Mouse (Mus musculus) lung, embryonic 15.5 days (tissue): ENCODE measurements at regions not wholly inside any gene's neighbourhood (a gene's known extent, or its start where the extent isn't known, plus 50 kb on each side); places are given as distances from the start of the nearest gene placed in this dataset.

Source experiments
- ATAC-seq: fragments of 200-750 bp; cut with Nextera tagmentation; 2 replicates; pipeline ENCODE4 v1.8.0; 2017; ENCODE audit warnings: moderate number of reproducible peaks, borderline replicate concordance; ENCODE audit not compliant: low FRiP score, low TSS enrichment; ENCODE audit errors: extremely low read depth
- H3K27ac ChIP-seq: fragments of 300-500 bp; sonication (generic); 2 replicates; pipeline ENCODE4 v1.5.1; 2015; ENCODE audit warnings: moderate library complexity, mild to moderate bottlenecking, inconsistent platforms
- H3K27me3 ChIP-seq: fragments of 300-500 bp; sonication (generic); 2 replicates; pipeline ENCODE4 v1.6.1; 2015; ENCODE audit warnings: inconsistent platforms
- H3K36me3 ChIP-seq: fragments of 300-500 bp; sonication (generic); 2 replicates; pipeline ENCODE4 v1.6.1; 2015; ENCODE audit warnings: inconsistent platforms
- H3K4me1 ChIP-seq: fragments of 300-500 bp; sonication (generic); 2 replicates; pipeline ENCODE4 v1.6.1; 2015; ENCODE audit warnings: inconsistent platforms
- H3K4me2 ChIP-seq: fragments of 300-500 bp; sonication (generic); 2 replicates; pipeline ENCODE4 v1.6.1; 2015; ENCODE audit warnings: inconsistent platforms, mild to moderate bottlenecking, moderate library complexity
- H3K4me3 ChIP-seq: fragments of 300-500 bp; sonication (generic); 2 replicates; pipeline ENCODE4 v1.5.1; 2015; ENCODE audit warnings: mild to moderate bottlenecking, inconsistent platforms
- H3K9ac ChIP-seq: fragments of 300-500 bp; sonication (generic); 2 replicates; pipeline ENCODE4 v1.6.1; 2015; ENCODE audit warnings: inconsistent platforms
- H3K9me3 ChIP-seq: fragments of 300-500 bp; sonication (generic); 2 replicates; pipeline ENCODE4 v1.6.1; 2016; ENCODE audit warnings: inconsistent platforms
- WGBS: fragments of 180-500 bp; shearing (Covaris S2); methylation state at CpG from one replicate; pipeline ENCODE4 v1.1.7; 2015; 5-methylcytosine and 5-hydroxymethylcytosine counted together

DNA sequence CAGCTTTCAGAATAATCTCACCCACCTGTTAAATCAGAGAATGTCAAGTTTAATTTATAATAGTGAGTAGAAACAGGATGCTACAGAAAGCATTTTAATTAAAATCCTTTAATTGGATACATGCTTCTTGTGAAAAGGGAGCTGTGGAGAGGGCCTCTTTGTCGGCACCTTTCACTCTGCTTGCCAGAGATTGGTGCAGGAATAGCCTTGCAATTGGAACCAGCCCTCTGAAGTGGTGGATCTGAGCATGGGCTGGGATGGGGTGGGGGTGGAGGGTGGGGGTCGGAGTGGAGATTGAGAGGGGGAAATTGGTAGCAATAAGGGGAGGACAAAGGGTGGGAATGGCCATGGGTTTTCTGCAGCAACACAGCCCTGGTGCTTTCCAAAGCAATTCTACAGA is 207.2 kb downstream of the Tbx15 start:
- Histone ChIP-seq H3K9me3 (no peaks in the 10 kb centered on the region), H3K27me3 (no peaks in the 10 kb centered on the region), H3K4me2 (no peak overlapping the region), H3K4me3 (no peak overlapping the region), H3K36me3 (no peaks in the 10 kb centered on the region), H3K27ac (no peak overlapping the region), H3K9ac (no peak overlapping the region), H3K4me1 (no peaks in the 10 kb centered on the region)
- no peak for ATAC-seq
- 69% methylated on average over 2 of the region's 2 CpGs for WGBS

DNA sequence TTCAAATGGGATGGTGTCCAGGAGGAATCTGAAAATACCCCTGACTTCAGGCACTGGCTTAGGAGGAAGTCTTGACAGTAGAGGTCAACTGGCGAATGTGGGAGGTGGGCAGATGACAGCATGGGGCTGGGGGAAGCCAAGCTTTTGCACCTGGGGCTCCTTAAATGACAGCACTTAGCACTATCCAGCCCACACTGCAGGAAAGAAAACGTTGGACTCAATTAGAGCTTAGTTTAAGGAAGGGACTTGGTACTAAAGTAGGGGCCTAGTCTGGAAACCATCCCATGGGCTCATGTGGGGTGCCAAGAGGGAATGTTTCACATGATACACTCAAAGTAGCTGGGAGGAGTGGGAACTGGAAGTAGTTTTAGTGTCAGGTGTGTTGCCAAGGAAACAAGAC is 207.6 kb downstream of the Tbx15 start:
- whole genome bisulfite sequencing: 46% methylated on average over 2 of the region's 2 CpGs
- Histone ChIP-seq H3K4me1 (no peaks in the 10 kb centered on the region), H3K9me3 (no peaks in the 10 kb centered on the region), H3K36me3 (no peaks in the 10 kb centered on the region), H3K27ac (no peak overlapping the region), H3K9ac (no peak overlapping the region), H3K27me3 (no peaks in the 10 kb centered on the region), H3K4me2 (no peak overlapping the region), H3K4me3 (no peak overlapping the region)
- no peak; the same call in 1 of the 2 replicates for ATAC-seq

DNA sequence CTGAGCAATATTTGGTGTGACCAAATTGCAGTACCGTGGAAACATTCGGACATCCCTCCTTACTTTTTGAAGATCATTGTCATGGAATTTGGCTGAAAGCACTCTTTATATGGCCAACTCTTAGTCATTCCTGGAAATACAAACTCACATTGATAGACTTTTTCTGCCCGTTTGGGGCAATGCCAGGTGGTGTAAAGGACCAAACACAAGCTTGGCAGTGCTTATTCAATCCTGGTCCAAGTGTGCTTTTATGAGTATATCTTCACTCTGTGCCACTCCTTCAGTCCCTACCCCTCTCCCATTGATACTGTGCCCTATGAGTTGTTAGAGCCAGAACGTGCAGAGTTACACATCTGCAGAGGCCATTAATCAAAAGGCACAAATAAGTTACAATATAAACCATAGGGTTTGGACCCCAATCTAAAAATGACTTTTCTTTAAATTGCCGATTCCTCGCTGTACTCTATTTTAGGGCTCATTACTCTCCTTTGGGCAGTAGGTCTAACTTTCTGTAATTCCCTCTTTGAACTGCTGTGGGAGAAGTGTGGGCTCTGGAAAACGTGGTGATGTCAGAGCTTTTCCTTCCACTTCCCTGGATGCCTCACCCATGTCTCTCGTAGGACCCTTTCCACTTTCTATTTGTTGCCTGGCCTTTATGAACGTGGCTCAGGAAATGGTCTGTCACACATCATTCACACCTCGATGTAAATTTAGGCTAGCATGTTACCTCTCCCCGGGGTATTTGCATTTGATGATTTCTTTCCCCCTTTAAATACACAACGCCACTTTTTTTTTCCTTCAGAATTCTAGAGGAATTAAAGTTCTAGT is 219.1 kb downstream of the Tbx15 start:
- H3K4me3 ChIP-seq: no peak overlapping the region
- H3K27ac ChIP-seq: no peak overlapping the region
- no peak for ATAC-seq
- no peaks in the 10 kb centered on the region for H3K4me1 ChIP-seq
- WGBS: 54% methylated on average over 12 of the region's 12 CpGs
- no peaks in the 10 kb centered on the region for H3K9me3 ChIP-seq
- H3K9ac ChIP-seq: no peak overlapping the region
- no peak overlapping the region for H3K4me2 ChIP-seq
- no peaks in the 10 kb centered on the region for H3K27me3 ChIP-seq
- H3K36me3 ChIP-seq: no peaks in the 10 kb centered on the region

DNA sequence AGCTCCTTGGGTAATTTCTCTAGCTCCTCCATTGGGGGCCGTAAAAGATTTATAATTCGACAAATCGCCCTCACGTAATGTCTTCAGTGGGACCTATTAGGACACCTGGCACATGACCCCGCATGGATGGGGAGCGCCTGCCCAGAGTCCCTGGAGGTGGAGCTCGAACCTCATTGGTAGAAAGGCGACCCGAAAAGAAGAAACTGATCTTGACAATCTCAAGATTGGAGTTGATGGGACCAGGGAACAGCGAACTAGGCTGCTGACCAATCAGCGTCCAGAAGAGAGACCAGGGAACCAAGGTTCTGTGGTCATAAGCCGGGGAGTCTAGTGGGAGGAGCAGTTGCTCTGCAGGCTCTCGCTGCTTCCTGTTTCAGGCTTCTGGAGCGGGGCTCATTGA is 259.8 kb downstream of the Tbx15 start:
- Histone ChIP-seq H3K9ac (no peak overlapping the region), H3K4me3 (no peak overlapping the region), H3K9me3 (no peaks in the 10 kb centered on the region), H3K27ac (no peak overlapping the region), H3K27me3 (no peaks in the 10 kb centered on the region), H3K36me3 (no peaks in the 10 kb centered on the region), H3K4me2 (no peak overlapping the region), H3K4me1 (no peaks in the 10 kb centered on the region)
- no peak for ATAC-seq
- 82% methylated on average over 14 of the region's 14 CpGs for WGBS

DNA sequence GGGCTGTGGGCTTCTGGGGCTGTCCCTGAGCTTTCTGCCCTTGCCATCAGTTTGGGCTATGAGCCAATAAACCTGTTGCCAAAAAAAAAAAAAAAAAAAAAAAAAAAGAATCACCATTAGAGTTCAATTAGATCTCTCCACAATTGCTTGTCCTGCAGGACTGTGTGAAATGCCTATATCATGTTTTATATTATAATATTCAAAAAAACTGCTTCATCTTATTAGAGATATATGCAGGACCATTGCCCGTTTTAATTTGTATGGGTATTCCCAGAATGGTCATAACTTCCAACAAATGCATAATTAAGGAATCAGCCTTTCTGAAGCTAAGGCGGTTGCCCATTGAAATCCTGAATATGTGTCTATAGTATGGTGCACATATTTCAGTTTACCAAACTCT is 264.6 kb downstream of the Tbx15 start:
- 82% methylated on average over 2 of the region's 2 CpGs for WGBS
- Histone ChIP-seq H3K4me3 (no peak overlapping the region), H3K36me3 (no peaks in the 10 kb centered on the region), H3K9me3 (no peaks in the 10 kb centered on the region), H3K27ac (no peak overlapping the region), H3K27me3 (no peaks in the 10 kb centered on the region), H3K9ac (no peak overlapping the region), H3K4me2 (no peak overlapping the region), H3K4me1 (no peaks in the 10 kb centered on the region)
- ATAC-seq: no peak

DNA sequence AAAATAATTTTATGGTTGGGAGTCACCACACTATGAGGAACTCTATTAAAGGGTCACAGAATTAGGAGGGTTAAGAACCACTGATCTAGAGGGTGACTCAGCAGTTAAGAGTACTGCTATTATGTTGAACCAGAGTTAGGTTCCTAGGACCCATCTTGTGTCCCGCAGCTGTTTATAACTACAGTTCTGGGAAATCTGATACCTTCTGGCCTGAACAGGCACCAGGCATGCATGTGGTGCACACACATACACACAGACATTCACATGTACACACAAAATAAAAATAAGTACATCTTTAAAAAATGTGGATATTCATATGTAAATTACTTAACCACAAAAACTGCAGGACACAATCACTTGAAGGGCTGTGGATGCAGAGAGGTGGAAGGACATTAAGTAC is 272.1 kb downstream of the Tbx15 start:
- no peak overlapping the region for H3K4me2 ChIP-seq
- no peaks in the 10 kb centered on the region for H3K4me1 ChIP-seq
- H3K9ac ChIP-seq: no peak overlapping the region
- H3K4me3 ChIP-seq: no peak overlapping the region
- H3K27me3 ChIP-seq: no peaks in the 10 kb centered on the region
- WGBS: 85% methylated on average over 1 of the region's 1 CpGs
- H3K9me3 ChIP-seq: no peaks in the 10 kb centered on the region
- ATAC-seq: no peak
- no peaks in the 10 kb centered on the region for H3K36me3 ChIP-seq
- no peak overlapping the region for H3K27ac ChIP-seq

DNA sequence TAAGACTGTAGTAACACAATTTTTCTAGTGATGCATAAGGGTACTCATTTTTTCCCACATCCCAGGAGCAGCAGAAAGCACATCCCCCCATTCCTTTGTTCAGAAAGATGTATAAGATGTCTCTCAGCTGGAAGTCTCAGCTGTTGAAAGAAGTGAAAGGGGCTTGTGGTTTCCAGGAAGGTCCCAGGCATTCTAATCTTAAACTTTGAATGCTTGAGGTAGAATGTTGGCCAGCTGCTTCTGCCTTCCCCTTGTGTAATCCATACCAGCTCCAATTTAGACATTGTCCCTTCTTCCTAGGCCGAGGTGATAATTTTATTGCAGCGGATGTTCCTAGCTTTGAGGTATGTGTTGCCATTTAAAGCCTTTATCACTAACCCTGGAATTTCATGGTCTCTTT is 272.8 kb downstream of the Tbx15 start:
- no peak overlapping the region for H3K27ac ChIP-seq
- no peak overlapping the region for H3K4me3 ChIP-seq
- H3K9me3 ChIP-seq: no peaks in the 10 kb centered on the region
- no peak for ATAC-seq
- H3K27me3 ChIP-seq: no peaks in the 10 kb centered on the region
- H3K36me3 ChIP-seq: no peaks in the 10 kb centered on the region
- H3K9ac ChIP-seq: no peak overlapping the region
- H3K4me2 ChIP-seq: no peak overlapping the region
- H3K4me1 ChIP-seq: no peaks in the 10 kb centered on the region
- WGBS: 84% methylated on average over 2 of the region's 2 CpGs

DNA sequence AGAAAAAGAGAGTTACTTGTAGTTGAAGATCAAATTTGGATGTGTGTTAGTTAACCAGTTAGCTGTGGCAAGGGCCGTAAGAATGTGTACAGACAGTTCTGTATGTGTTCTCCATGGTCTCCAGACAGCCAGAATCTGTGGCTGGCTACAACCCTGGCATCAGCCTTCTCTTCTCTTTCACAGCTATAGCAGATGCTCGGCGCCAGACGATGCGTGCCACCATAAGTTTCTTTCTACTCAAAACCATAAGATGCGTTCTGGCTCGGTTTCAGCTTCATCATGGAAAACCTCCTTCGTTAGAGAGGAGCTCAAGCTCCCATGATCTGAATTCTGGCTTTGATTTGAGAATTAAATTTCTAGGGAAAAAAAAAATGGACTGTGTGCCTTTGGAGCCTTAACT is 275.6 kb downstream of the Tbx15 start:
- 87% methylated on average over 8 of the region's 8 CpGs for WGBS
- H3K4me1 ChIP-seq: no peaks in the 10 kb centered on the region
- no peak overlapping the region for H3K4me2 ChIP-seq
- no peaks in the 10 kb centered on the region for H3K36me3 ChIP-seq
- ATAC-seq: no peak
- no peak overlapping the region for H3K4me3 ChIP-seq
- no peaks in the 10 kb centered on the region for H3K9me3 ChIP-seq
- H3K27me3 ChIP-seq: no peaks in the 10 kb centered on the region
- no peak overlapping the region for H3K27ac ChIP-seq
- no peak overlapping the region for H3K9ac ChIP-seq

DNA sequence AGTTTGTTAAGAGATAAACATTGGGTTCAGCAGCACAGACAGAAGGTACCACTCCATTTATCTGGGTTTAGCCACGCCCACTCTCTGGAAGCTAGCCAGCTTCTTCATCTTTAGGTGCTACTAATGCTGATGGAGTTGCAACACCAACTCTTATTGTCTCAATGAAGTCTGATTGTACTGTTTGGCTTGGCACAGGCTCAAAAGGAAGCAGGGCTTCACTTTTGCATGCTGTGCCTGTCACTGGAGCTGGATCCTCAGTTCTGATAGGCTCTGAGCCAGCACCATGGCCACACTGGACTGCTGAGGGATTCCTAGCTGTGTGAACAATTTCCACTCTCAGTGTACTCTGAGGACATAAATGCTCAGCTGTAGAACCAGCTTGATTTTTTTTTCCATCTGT is 320.7 kb downstream of the Tbx15 start:
- H3K36me3 ChIP-seq: no peaks in the 10 kb centered on the region
- H3K4me1 ChIP-seq: peaks cover 3% of the 10 kb centered on the region; the same call in 1 of the 2 replicates
- no peak overlapping the region for H3K4me2 ChIP-seq
- H3K27me3 ChIP-seq: no peaks in the 10 kb centered on the region
- H3K9me3 ChIP-seq: no peaks in the 10 kb centered on the region
- ATAC-seq: no peak
- no peak overlapping the region for H3K9ac ChIP-seq
- H3K4me3 ChIP-seq: no peak overlapping the region
- WGBS: 20% methylated on average over 1 of the region's 1 CpGs
- no peak overlapping the region for H3K27ac ChIP-seq

DNA sequence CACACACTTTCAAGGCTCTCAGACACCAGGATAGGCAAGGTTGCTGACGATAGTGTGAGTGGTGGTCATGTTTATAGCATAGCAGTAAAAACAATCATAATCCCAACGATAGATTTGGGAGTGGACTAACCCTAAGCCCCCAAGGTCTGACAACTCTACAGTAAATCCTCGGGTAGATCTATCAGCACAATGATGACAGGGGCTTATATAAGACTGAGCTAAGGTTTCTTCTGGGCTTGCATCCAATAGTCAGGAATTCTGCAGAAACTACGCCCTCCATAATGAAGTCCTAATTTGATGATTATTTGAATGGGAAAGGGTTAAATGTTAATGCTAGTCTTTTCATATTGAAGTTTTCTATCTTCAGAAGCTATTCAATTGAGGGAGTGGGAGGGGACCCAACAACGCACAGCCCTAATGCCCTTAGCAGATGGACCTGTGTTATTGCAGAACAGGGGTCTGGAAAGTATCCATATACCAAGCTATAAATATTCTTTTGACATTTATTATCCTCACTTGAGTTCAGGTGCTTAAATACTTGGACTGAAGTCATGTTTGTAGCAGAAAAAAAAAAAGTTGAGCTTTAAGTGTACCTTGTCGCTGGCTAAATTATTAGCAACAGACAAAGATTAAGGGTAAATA is 311.8 kb upstream of the Spag17 start:
- ATAC-seq: no peak
- Histone ChIP-seq H3K36me3 (no peaks in the 10 kb centered on the region), H3K4me2 (no peak overlapping the region), H3K9ac (no peak overlapping the region), H3K27ac (no peak overlapping the region), H3K4me3 (no peak overlapping the region), H3K9me3 (no peaks in the 10 kb centered on the region), H3K4me1 (no peaks in the 10 kb centered on the region), H3K27me3 (no peaks in the 10 kb centered on the region)
- WGBS: 39% methylated on average over 6 of the region's 6 CpGs

DNA sequence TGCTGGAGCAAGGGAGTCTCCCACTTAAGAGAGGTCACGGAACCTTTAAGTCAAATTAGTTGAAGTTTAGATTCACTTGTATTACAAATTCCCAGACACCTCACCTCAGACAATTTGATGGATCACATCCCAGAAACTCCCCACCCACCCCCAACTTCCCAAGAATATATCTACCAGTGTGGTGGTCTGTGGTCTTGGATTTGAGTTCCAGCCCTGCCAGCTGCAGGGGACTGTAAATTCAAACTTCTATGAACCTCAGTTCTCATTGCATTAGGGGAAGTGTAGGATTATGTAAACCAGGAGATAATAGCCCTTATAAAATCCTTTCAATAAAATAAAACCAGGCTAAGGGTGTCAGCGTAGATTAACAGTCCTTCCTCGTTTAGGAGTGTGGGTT is 311.2 kb upstream of the Spag17 start:
- Histone ChIP-seq H3K4me3 (no peak overlapping the region), H3K27ac (no peak overlapping the region), H3K9me3 (no peaks in the 10 kb centered on the region), H3K9ac (no peak overlapping the region), H3K36me3 (no peaks in the 10 kb centered on the region), H3K27me3 (no peaks in the 10 kb centered on the region), H3K4me2 (no peak overlapping the region), H3K4me1 (no peaks in the 10 kb centered on the region)
- no peak for ATAC-seq
- WGBS: 56% methylated on average over 3 of the region's 3 CpGs

DNA sequence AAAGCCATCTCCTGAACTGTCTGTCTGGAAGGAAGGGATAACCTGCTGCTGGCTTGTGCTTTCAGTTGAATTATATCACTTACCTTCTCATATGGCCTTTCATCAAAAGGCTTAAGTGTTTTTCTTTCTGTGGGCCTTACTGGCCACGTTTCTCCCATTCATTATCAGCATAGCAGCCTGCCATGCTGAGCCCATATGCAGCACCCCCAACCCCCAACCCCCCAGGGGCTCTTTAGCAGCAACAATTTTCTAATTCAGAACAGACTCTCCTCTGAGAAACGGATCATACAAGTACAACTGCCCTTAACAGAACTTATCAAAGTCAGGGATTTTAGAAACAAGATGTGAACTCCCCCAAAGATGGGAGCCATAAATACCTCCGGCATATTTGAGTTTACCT is 282.5 kb upstream of the Spag17 start:
- ATAC-seq: no peak
- no peak overlapping the region for H3K9ac ChIP-seq
- H3K27ac ChIP-seq: no peak overlapping the region
- no peaks in the 10 kb centered on the region for H3K36me3 ChIP-seq
- no peaks in the 10 kb centered on the region for H3K27me3 ChIP-seq
- no peak overlapping the region for H3K4me2 ChIP-seq
- 46% methylated on average over 3 of the region's 3 CpGs for WGBS
- no peaks in the 10 kb centered on the region for H3K4me1 ChIP-seq
- no peak overlapping the region for H3K4me3 ChIP-seq
- no peaks in the 10 kb centered on the region for H3K9me3 ChIP-seq
